Mouse (Mus musculus) heart, embryonic 15.5 days (tissue): ENCODE measurements around the gene Ripply1. TPM values are rescaled to one million over a fixed set of nuclear protein-coding genes. Genes with fewer than 3 reads are reported as not detected.

ENCODE experiments used
- ATAC-seq: fragments of 200-750 bp; cut with Nextera tagmentation; replicated peaks from 2 replicates; pipeline ENCODE4 v1.8.0; 2017; ENCODE audit warnings: low read depth, moderate TSS enrichment; ENCODE audit not compliant: insufficient number of reproducible peaks, insufficient read depth, low FRiP score
- H3K27ac ChIP-seq: fragments of 300-500 bp; sonication (generic); 2 replicates; pipeline ENCODE4 v1.5.1; 2015; ENCODE audit warnings: mild to moderate bottlenecking, inconsistent platforms
- H3K27me3 ChIP-seq: fragments of 300-500 bp; sonication (generic); 2 replicates; pipeline ENCODE4 v1.6.1; 2015; ENCODE audit warnings: inconsistent platforms
- H3K36me3 ChIP-seq: fragments of 300-500 bp; sonication (generic); 2 replicates; pipeline ENCODE4 v1.6.1; 2015; ENCODE audit warnings: mild to moderate bottlenecking, inconsistent platforms
- H3K4me1 ChIP-seq: fragments of 300-500 bp; sonication (generic); replicated peaks from 2 replicates; pipeline ENCODE4 v1.6.1; 2015; ENCODE audit warnings: inconsistent platforms
- H3K4me2 ChIP-seq: fragments of 300-500 bp; sonication (generic); 2 replicates; pipeline ENCODE4 v1.6.1; 2015; ENCODE audit warnings: inconsistent platforms, mild to moderate bottlenecking, moderate library complexity
- H3K4me3 ChIP-seq: fragments of 300-500 bp; sonication (generic); 2 replicates; pipeline ENCODE4 v1.5.1; 2015; ENCODE audit warnings: mild to moderate bottlenecking, inconsistent platforms
- H3K9ac ChIP-seq: fragments of 300-500 bp; sonication (generic); 2 replicates; pipeline ENCODE4 v1.6.1; 2015; ENCODE audit warnings: mild to moderate bottlenecking, inconsistent platforms
- H3K9me3 ChIP-seq: fragments of 300-500 bp; sonication (generic); replicated peaks from 2 replicates; pipeline ENCODE4 v1.6.1; 2016; ENCODE audit warnings: inconsistent platforms
- WGBS: fragments of 180-500 bp; shearing (Covaris S2); methylation state at CpG from one replicate; pipeline ENCODE4 v1.1.7; 2015; ENCODE audit warnings: mixed read lengths; 5-methylcytosine and 5-hydroxymethylcytosine counted together
- polyA plus RNA-seq: library from polyadenylated mRNA; unstranded; fragments of >200 nt; fragmentation: Nextera tagmentation; extraction: Ambion mirVana; gene quantifications from 2 replicates; pipeline ENCODE4 v1.2.1, GENCODE M21; 2015

The Ripply1 gene
- not detected in 2 replicates for polyA plus RNA-seq

DNA sequence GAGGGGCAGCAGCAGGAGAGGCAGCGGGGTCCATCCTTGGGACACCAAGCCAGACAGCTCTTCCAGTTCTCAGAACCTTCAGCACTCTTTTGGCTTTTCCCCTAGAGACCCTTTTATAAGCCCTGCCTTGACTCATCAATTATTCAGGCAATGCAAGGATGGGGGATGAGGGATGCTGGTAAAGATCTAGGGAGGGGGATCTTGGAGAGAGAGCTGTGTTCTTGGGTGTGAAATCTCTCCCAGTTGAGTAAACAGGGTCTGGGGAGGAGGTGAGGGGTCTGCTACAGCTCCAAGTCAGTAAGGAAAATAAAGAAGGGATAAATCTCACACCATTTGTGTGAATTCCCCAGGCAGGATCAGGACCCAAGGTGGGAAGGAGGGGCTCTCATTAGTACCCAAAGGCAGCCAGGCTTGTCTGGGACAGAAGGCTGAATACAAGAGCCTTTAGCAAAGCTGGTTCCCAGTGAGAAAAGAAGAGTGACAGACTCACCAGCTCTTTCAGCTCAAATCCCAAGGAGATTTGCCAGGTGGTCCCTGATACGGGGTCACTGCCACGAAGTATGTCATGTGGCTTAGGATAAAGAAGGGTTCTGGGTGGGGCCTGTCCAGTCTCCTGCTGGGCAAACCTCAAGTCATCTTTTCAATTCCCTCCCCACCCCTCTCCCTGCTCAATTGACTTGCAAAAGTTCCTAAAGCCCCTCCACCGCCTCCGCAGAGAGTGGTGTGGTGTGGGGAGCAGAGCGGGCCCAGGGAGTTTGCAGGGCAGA, at the start of gene Ripply1:
TSS of gene Ripply1 (minus strand) at position 76 of the 767 bp plus-strand sequence.
- Histone ChIP-seq H3K27ac (no peak within 1 kb of the TSS), H3K27me3 (no peaks in the 10 kb centered on the region), H3K9me3 (no peaks in the 10 kb centered on the region), H3K9ac (no peak within 1 kb of the TSS), H3K4me3 (no peak within 1 kb of the TSS), H3K4me1 (0 out of 2 replicates have a peak, but pooled peaks cover 2% of the 10 kb centered on the region), H3K36me3 (no peaks in the 10 kb centered on the region), H3K4me2 (no peak within 1 kb of the TSS)
- no peak for ATAC-seq
- WGBS: 51% methylated on average over 6 of the region's 6 CpGs

DNA sequence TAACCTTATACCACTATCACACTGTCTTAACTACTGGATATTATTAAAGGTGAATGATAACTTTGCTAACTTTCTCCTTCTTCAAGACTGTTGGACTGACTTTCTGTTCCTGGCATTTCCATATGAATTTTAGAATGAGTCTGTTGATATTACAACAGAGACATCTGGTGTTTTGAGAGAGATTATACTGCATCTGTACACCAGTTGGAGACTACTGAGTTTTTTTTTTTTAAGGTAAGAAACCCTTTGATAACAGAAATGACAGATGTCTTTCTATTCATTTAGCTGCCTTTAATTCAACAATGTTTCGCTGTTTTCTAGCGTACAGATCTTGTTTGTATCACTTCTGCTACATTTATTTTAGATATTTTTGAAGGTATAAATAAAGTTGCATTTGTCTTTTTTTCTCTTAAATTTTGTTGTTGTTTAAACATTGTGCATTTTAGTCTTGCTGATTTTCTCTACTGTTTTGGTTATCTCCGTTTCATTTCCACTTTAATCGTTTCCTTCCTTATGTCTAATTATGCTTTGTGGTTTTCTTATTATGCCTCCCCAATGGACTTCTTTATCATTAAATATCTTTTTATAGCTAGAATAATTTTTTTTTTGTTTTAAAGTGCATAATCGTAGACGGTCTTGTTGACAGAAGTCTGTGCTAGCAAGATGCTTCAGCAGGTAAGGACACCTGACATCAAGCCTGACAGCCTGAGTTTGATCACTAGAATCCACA, 46.4 kb upstream of the Ripply1 start:
- WGBS: 86% methylated on average over 6 of the region's 6 CpGs
- Histone ChIP-seq H3K4me2 (no peak overlapping the region), H3K27me3 (no peaks in the 10 kb centered on the region), H3K9me3 (no peaks in the 10 kb centered on the region), H3K4me1 (no peaks in the 10 kb centered on the region), H3K4me3 (no peak overlapping the region), H3K9ac (no peak overlapping the region), H3K27ac (no peak overlapping the region), H3K36me3 (no peaks in the 10 kb centered on the region; the same call in 1 of the 2 replicates)
- no peak for ATAC-seq

DNA sequence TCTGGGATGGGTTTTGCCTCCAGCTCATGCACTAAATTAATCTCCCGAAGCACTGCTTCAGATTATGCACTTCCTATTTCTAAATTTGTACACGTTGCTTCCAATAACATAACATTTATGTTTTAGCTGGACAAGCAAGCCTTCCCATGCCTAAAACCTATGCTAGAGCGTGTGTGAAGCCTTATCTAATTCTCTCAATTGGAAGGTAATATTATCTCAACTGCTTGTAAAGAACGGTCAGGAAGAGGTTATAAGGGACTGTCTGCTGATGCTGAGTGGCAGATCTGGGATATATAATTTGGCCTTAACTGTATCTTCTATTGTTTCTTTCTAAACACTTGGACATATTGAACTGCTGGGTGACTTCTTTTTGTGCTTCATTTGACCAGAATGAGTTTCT, 44.8 kb upstream of the Ripply1 start:
- Histone ChIP-seq H3K9me3 (no peaks in the 10 kb centered on the region), H3K27me3 (no peaks in the 10 kb centered on the region), H3K9ac (no peak overlapping the region), H3K4me2 (no peak overlapping the region), H3K36me3 (no peaks in the 10 kb centered on the region; the same call in 1 of the 2 replicates), H3K4me3 (no peak overlapping the region), H3K27ac (no peak overlapping the region), H3K4me1 (no peaks in the 10 kb centered on the region)
- 75% methylated on average over 4 of the region's 4 CpGs for WGBS
- no peak for ATAC-seq

GRCm38 (mm10) chrX:139825402-139825801, 43.2 kb upstream of the Ripply1 start:
- Histone ChIP-seq H3K4me3 (no peak overlapping the region), H3K27ac (no peak overlapping the region), H3K4me1 (no peaks in the 10 kb centered on the region), H3K36me3 (no peaks in the 10 kb centered on the region; the same call in 1 of the 2 replicates), H3K9me3 (no peaks in the 10 kb centered on the region), H3K27me3 (no peaks in the 10 kb centered on the region), H3K9ac (no peak overlapping the region), H3K4me2 (no peak overlapping the region)
- ATAC-seq: no peak
- WGBS: 85% methylated on average over 1 of the region's 1 CpGs

- ATAC-seq: no peak
- Histone ChIP-seq H3K4me3 (no peak overlapping the region), H3K36me3 (no peaks in the 10 kb centered on the region), H3K27me3 (no peaks in the 10 kb centered on the region), H3K9ac (no peak overlapping the region), H3K9me3 (no peaks in the 10 kb centered on the region), H3K4me2 (no peak overlapping the region), H3K27ac (no peak overlapping the region), H3K4me1 (no peaks in the 10 kb centered on the region)
- WGBS: 67% methylated on average over 5 of the region's 5 CpGs
Observed at GRCm38 (mm10) chrX:139815201-139815600, 33.0 kb upstream of the Ripply1 start.

GRCm38 (mm10) chrX:139814018-139814635, 32.0 kb upstream of the Ripply1 start:
- H3K9ac ChIP-seq: no peak overlapping the region
- H3K4me2 ChIP-seq: no peak overlapping the region
- 73% methylated on average over 8 of the region's 8 CpGs for WGBS
- no peak overlapping the region for H3K4me3 ChIP-seq
- H3K27ac ChIP-seq: no peak overlapping the region
- H3K27me3 ChIP-seq: no peaks in the 10 kb centered on the region
- no peaks in the 10 kb centered on the region for H3K9me3 ChIP-seq
- no peaks in the 10 kb centered on the region for H3K4me1 ChIP-seq
- no peaks in the 10 kb centered on the region for H3K36me3 ChIP-seq
- ATAC-seq: no peak

- WGBS: 63% methylated on average over 9 of the region's 9 CpGs
- no peaks in the 10 kb centered on the region for H3K27me3 ChIP-seq
- H3K4me1 ChIP-seq: no peaks in the 10 kb centered on the region
- no peak for ATAC-seq
- H3K4me3 ChIP-seq: no peak overlapping the region
- no peaks in the 10 kb centered on the region for H3K9me3 ChIP-seq
- H3K4me2 ChIP-seq: no peak overlapping the region
- H3K9ac ChIP-seq: no peak overlapping the region
- no peaks in the 10 kb centered on the region for H3K36me3 ChIP-seq
- H3K27ac ChIP-seq: no peak overlapping the region
Observed at GRCm38 (mm10) chrX:139813299-139814002, 31.3 kb upstream of the Ripply1 start.

- H3K27ac ChIP-seq: no peak overlapping the region
- H3K9me3 ChIP-seq: no peaks in the 10 kb centered on the region
- H3K4me1 ChIP-seq: no peaks in the 10 kb centered on the region
- no peak for ATAC-seq
- H3K4me3 ChIP-seq: no peak overlapping the region
- WGBS: 61% methylated on average over 3 of the region's 3 CpGs
- H3K4me2 ChIP-seq: no peak overlapping the region
- no peaks in the 10 kb centered on the region for H3K36me3 ChIP-seq
- H3K27me3 ChIP-seq: no peaks in the 10 kb centered on the region
- H3K9ac ChIP-seq: no peak overlapping the region
Observed at GRCm38 (mm10) chrX:139812636-139813298, 30.6 kb upstream of the Ripply1 start.

- Histone ChIP-seq H3K9ac (no peak overlapping the region), H3K27me3 (no peaks in the 10 kb centered on the region), H3K9me3 (no peaks in the 10 kb centered on the region), H3K36me3 (no peaks in the 10 kb centered on the region), H3K27ac (no peak overlapping the region), H3K4me1 (no peaks in the 10 kb centered on the region), H3K4me3 (no peak overlapping the region), H3K4me2 (no peak overlapping the region)
- no peak for ATAC-seq
- WGBS: 88% methylated on average over 10 of the region's 10 CpGs
Observed at GRCm38 (mm10) chrX:139808501-139808900, 26.3 kb upstream of the Ripply1 start.

- no peak overlapping the region for H3K4me2 ChIP-seq
- no peak overlapping the region for H3K27ac ChIP-seq
- ATAC-seq: no peak
- no peaks in the 10 kb centered on the region for H3K36me3 ChIP-seq
- H3K9ac ChIP-seq: no peak overlapping the region
- H3K27me3 ChIP-seq: no peaks in the 10 kb centered on the region
- no peaks in the 10 kb centered on the region for H3K4me1 ChIP-seq
- no peaks in the 10 kb centered on the region for H3K9me3 ChIP-seq
- H3K4me3 ChIP-seq: no peak overlapping the region
- WGBS: 50% methylated on average over 4 of the region's 4 CpGs
Observed at GRCm38 (mm10) chrX:139808085-139808484, 25.9 kb upstream of the Ripply1 start.
